Mouse (Mus musculus) testis, adult 2 months (tissue): Measurements from ENCODE around the gene Gm10300.

Experiments used
- CTCF ChIP-seq: fragments of 200-500 bp; IDR thresholded peaks from 2 replicates; pipeline ENCODE4 v1.5.1; 2012; ENCODE audit warnings: low read depth, mild to moderate bottlenecking, inconsistent platforms, low read length, moderate library complexity; ENCODE audit not compliant: control insufficient read depth, insufficient read depth, insufficient replicate concordance
- POLR2A ChIP-seq: fragments of 200-500 bp; IDR thresholded peaks from 2 replicates; pipeline ENCODE4 v1.6.1; 2012; ENCODE audit warnings: low read depth, mild to moderate bottlenecking, inconsistent platforms, low read length, moderate library complexity; ENCODE audit not compliant: control insufficient read depth

DNA sequence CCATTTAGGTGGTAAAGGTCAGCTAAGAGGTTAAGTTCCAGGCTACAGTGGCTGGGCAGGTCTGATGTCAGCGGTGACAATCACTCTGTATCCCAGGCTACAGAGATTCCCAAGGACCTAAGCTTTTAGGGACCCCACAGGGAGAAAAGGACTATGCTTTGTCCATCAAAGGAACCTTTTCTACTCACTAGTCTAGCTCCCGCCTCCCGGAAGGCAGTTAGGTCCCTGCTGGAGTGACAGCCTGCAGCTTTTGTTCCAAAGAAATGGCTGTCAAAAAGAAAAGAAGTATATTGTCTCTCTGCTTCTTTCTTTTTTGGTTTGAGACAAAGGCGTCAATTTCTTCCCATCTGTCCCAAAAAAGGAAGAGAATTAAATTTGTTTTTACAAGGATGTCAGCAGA, 36.7 kb downstream of the Gm10300 start:
- no peak for TF ChIP-seq POLR2A
- no peak for TF ChIP-seq CTCF
